Mouse (Mus musculus): ENCODE data around the gene Tmem87b.

Gene Tmem87b

DNA sequence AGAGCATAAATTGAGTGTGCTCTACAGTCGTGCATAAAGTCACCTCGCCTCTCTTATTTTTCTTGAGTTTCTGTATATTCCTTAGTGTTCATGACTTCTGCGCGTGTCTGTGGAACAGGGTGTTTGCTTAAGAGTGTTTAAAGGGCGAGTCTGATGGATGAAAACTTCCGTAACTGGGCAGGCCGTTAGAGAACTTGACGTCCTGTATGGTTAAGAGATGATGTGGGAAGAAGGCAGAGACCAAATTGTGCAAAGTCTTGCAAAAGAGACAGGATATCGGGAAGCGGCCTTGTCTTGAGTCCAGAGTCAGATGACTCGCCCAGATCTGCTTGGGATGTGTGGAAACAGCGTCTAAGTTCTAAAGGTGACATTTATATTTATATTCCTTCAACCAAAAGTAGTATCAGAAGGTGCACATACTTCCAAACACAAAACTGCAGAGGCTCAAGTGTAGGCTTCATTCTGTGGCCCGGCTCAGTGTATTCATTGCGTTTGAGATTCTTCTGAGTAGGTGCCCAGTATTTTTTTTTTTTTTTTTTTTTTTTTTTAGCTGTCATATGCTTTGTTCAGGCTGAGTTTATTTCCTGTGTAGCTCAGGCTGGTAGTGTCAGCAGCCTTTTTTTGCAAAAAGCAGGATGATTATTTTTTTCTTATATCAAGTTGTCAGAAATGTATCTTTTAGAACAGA lies 1.2 kb downstream of the Tmem87b start:
- DNase-seq (ENCODE audit: low spot score in 2 of 2): no peak

DNA sequence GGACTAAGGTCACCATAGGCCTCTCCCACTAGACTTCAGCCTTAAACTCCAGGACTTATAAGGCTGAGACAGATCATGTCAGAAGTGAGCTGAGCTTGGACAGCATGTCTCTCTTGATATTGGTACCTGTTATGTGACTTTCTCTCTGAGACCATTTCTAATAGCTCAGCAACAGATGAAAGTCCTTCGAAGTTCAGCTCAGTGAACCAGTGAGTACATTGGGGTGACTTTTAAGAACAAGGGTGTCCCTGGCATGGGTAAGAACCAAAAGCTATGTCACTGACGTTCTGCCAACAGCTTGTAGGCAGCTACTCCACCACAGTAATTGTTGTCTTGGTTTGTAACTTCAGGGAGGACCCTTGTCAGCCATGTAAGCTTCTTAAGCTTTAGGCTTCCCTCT lies 2.7 kb downstream of the Tmem87b start:
- DNase-seq (ENCODE audit: low spot score in 2 of 2): no peak

DNA sequence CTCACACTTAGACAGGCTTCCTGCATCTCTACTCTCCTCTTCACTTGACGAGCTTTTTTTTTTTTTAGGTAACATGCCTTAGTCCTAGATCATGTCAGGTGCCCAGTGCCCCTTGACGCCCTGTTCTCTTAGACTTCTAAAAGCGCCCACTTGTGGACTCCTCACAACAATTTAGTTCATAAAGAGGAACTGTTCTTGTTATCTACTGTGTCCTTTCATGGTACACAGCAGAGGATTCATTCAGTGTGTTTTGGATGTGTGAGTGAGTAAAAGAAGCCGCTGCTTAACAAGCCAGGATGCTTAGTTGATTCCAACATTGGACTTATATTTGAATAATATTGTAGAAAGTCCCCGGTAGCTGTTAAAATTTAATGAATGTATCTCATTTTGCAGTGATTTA lies 6.0 kb downstream of the Tmem87b start:
- DNase-seq (ENCODE audit: low spot score in 2 of 2): no peak

DNA sequence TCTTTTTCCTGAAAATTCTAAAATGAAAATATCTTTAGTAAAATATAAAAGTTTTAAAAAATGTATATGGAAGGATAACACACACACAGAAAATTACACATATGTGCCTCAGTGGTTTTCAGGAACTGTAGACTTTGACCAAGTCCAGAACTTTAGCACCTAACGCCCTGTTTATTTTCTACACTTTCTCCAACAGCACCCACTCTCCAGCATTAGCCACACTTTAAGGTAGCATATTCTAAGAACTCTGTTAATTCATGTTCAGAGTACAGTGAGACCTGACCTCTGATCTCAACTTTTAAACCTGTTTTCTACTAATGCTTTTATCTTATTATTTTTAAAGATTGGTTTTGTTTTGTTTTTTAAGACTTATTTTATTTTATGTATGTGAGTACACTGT lies 9.9 kb downstream of the Tmem87b start:
- DNase-seq (ENCODE audit: low spot score in 2 of 2): no peak

DNA sequence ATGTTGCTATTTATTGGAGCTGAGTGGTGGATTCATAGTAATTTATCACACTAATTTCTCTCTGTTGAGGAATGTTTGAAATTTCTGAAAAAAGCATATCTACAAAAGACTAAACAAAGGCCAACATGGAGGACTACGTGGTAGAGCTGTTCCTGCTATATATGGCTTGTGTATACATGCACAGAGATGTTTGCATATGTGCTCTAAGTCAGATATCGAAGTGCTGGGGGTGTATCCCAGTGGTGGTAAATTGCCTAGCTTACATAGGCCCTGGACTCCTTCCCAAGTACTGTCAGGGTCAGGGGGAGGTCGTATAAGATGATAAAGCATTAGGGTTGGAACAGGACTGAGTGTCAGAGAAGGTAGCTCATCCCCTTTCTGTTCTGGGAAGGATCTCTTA lies 14.7 kb downstream of the Tmem87b start:
- no peak for DNase-seq (ENCODE audit: low spot score in 2 of 2)

DNA sequence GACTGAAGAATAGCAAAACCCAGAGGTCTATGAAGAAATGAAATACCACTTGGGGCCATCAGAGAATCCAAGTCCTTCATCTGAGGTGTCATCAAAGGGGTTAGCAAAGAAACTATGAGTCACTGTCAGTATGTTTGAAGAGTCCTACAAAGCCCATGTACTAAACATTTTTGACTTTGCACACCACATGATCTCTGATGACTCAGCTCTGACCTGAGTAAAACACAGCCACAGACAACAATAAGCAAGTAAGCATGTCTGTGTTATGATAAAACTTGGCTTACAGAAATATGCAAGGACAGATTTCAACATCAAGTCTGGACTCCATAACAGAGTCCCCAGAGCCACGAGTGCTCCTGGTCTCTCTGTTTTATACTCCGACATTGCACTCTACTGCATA lies 15.1 kb downstream of the Tmem87b start:
- DNase-seq (ENCODE audit: low spot score in 2 of 2): no peak

DNA sequence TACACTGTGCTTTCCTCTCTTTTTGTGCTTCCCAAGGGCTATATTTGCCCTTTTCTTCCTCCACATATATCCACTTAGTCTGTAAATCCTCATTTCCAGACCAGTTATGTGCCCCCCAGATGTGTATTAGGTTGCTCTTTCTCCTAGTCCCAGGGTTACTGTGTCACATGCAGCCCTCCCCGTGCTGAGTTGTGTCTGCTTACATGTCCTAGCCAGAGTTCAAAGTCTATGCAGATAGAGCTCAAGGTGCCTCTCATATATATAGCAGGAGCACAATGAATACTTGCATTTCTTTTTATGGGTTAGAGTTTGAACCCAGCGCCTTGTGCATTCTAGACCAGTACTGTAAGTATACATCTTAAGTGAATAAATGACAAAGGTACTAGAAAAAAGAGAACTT lies 15.5 kb downstream of the Tmem87b start:
- no peak for DNase-seq (ENCODE audit: low spot score in 2 of 2)

DNA sequence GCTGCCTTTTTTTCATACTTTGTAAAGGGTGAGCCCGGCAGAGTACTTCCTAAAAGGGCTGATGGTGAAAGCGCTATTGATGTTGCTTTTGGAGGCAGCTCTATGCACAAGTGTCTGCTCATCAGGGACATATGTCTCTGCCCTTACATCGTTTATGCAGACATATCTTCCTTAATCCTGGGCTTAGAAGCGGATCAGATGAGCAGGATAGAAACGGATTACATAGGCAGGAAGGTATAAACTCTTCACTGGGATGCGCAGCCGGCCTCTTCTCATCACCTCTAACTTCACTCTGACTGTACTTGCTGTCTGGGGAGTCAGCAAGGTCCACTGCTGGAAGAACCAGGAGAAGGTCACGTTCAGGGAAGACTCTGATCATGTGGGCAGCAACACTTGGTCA lies 19.6 kb downstream of the Tmem87b start:
- no peak for DNase-seq (ENCODE audit: low spot score in 2 of 2)

DNA sequence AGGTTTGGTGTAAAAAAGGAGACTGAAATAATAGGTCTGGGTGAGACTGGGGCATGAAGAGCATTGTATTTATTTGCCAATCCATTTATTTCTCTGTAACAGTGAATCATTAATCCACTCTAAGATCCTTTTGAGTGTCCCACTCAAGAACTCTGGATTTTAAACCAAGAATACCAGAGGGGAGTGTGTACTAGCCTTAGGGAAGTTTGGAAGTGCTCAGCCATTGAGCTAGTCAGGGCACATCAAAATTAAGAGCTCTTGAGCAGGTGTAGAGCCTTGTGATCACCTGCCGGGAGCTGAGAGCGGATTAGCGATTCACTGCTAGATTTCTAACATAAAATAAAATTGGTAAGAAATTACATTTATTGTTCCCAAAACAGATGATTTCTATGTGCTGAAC lies 20.7 kb downstream of the Tmem87b start:
- no peak for DNase-seq (ENCODE audit: low spot score in 2 of 2)

DNA sequence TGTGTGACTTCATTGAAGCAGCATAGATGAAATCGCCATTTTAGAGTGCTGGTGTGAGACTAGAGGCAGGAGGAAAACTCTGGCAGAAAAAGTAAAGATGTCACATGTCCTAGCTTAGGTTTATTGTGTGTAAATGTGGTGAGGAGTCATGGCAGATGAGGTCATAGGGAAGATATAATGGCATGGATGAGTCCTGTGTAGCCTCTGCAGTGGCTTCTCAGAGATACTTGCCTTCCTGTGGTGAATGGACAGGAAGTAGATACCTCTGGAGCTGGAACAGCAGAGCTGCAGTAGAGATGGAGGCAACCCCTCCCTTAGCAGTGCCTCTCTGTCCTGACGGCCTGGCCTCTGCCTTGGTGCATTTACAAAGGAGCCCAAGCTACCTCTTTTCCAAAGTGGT lies 21.6 kb downstream of the Tmem87b start:
- no peak for DNase-seq (ENCODE audit: low spot score in 2 of 2)

DNA sequence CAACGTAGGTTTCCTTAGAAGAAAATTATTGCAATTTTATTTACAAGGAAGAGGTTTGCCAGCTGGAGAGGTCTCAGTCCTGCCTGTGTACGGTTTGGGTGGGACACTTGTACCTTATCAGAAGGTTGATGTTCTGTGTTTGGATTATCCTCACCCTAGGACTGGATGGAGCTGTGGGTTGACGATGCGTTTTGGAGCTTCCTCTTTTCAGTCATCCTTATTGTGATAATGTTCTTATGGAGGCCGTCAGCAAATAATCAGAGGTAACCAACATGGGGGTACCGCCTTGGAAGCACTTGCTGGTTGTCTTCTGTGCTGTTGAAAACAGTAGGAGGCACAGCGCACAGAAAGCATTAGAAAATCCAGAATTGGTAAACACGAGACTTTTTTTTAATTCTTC lies 24.5 kb downstream of the Tmem87b start:
- no peak for DNase-seq (ENCODE audit: low spot score in 2 of 2)

DNA sequence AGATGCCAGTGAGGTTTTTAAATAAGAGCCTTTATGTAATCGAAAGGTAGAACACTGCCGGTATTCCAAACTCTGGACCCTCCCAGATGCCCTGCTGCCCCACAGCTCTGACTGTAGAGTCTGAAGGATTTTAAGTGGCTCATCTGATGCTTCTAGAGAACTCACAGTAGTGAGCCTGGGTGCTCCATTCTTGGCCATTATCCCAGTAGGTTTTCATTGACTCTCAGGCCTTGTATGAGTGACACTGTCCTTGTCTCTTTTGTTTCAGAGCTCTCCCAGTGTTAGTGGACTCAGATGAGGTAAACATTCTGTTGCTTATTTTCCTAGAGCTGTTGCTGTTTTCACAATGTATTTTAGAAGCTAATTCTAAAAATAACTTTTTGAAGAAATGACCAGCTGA lies 32.1 kb downstream of the Tmem87b start:
- no peak for DNase-seq (ENCODE audit: low spot score in 2 of 2)

DNA sequence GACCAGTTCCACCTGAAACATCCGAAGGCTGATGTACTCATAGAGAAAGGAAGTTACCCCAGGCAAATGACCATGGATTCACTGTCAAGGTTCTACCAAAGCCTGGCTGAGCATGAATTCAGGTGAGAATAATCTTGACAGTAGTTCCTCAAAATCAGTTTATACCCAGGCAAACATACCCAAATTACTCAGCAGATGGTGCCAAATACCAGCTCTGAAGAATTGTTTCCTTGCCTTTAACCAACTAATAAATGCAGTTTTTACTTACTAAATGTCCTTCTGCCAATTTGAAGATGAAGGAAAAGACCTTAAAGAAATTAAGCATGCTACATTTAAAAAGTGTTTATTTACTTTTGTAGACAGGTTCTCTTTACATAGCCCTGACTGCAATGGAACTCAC lies 38.8 kb downstream of the Tmem87b start:
- DNase-seq (ENCODE audit: low spot score in 2 of 2): no peak

DNA sequence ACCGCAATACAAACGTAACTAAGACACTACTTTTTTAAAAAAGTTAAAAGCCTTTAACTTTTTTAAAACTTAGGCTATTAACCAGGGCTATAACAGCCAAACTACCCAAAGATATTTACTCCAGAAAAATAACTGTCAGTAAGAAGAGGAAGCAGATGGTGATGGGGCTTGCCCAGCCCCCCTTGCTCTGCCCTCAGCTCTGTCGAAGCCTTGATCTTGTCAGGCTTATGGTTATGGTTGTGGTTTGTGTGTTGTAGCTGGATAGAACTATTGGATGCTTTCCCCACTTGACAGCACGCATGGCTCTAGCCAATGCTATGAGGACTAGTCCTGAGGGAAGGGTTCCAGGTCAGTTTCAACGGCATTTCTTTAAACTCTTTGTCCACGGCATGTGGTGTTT lies 41.0 kb downstream of the Tmem87b start:
- no peak for DNase-seq (ENCODE audit: low spot score in 2 of 2)

DNA sequence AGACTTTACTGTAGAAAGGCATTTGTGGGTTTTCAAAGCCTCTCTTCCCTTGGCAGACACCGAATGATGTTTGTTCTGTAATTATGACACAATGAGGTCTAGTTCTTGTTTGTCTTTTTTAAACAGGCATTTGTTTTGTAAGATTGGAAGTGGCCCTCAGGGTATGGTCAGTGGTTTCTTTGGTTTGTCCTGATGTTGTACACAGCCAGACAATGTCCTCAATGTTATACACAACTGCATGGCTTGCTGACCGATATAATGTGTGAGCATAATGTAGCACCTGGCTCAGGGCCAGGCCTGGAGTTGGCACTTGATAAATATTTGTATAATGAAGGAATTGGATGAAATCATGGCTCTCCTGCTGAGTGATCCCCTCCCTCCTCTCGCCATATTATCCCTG lies 41.9 kb downstream of the Tmem87b start:
- DNase-seq (ENCODE audit: low spot score in 2 of 2): no peak

DNA sequence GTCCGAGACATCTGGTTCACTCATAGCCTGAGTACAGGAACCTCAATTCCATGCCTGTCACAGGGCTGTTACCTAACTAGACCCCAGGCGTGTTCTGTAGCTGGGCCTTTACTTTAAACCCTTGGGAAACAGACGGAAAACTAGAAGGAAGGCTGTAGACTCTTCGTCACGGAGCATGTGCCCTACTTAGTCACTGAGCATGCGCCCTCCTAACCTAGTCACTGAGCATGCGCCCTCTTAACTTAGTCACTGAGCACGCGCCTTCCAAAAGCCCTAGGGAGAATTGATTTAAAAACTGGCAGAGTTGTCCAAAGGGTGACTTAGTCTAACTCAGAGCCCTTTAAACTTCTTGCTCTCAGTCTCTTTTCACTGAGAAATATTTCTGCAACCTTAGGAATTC lies 44.7 kb downstream of the Tmem87b start, which contains the start of gene Fbln7:
Gene Fbln7 (plus strand): TSS at position 346 of the 400 bp plus-strand sequence.
- DNase-seq (ENCODE audit: low spot score in 2 of 2): no peak

DNA sequence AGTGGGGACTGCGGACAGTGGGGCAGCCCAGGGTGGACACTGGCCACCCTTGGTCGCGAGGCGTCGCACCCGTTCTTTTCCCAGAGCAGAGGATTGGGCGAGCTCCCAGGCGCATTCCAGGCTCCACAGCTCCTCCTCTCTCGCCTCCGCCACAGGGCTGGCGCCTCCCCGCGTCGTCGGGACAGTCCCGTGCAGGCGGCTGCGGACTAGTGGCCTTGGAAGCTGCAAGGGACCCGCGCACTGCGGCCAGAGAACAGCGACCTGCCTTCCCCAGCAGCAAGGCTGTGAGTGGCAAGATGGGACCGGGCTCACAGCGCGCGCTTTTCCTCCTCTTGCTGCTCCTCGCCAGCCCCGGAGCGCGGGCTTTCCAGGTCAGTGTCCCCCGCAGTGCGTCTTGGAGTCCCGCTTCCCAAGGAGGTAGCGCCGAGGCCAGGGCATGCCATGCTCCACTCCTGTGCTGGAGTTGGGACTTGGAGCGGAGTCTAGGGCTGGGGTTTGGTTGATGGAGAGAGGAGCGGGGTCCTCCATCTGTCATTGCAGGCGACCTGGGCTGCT lies 45.9 kb downstream of the Tmem87b start:
- DNase-seq (ENCODE audit: low spot score in 2 of 2): peak in 1 of 2 experiments; percentile 40

DNA sequence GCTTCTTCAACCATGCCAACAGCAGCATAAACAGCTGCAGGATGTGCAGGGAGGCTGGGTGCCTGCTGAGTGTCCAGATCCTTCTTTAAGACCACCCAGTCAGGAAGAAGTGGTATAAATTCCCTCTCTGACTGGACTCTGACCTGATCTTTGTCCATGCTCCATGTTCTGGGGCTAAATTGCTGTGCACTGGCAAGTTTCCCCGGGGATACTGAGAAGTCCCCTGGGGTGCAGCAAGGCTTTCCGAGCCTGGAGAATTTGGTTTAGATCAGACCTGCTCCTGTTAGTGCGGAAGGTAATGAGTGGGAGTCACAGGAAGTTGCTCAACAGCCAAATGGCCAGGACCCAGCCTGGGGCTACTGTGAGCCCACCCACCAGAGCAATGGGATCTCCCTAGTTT lies 47.1 kb downstream of the Tmem87b start:
- DNase-seq (ENCODE audit: low spot score in 2 of 2): no peak

DNA sequence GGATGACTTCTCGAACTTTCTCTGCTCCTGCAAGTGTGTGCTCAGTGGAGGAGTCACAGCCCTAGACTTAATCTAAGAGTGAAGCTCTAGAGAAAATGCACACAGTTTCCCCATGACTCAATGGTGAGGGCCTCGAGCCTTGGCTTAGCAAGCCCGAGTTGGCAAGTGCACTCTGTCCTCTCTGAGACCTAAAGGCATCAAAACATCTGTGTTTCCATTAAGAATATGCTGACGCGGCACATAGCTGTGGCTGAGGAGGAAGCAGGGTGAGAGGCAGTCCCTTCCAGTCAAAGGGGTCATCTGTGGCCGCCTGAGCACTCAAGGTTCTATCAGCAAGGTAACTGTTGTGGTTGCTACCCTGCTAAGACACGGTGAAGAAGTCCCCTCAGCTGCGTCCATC lies 53.7 kb downstream of the Tmem87b start:
- DNase-seq (ENCODE audit: low spot score in 2 of 2): no peak

DNA sequence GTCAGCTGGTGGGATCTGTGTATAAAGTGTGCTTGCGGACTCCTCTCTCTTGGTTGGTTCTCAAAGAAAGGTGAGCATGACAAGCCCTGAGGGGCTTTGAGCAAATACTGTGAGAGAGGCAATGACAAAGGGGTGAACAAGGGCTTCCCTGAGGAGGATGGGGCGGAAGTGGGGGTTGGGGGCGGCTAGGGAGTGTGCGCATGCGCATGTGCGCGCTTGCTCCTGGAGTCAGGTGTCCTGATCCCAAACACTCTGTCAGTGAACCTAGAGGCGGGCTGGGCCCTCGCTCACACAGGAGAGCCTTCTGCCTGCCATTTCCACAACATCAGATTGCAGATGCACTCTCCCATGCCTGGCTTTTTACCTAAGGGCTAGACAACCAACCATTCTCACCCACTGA lies 54.3 kb downstream of the Tmem87b start:
- no peak for DNase-seq (ENCODE audit: low spot score in 2 of 2)

DNA sequence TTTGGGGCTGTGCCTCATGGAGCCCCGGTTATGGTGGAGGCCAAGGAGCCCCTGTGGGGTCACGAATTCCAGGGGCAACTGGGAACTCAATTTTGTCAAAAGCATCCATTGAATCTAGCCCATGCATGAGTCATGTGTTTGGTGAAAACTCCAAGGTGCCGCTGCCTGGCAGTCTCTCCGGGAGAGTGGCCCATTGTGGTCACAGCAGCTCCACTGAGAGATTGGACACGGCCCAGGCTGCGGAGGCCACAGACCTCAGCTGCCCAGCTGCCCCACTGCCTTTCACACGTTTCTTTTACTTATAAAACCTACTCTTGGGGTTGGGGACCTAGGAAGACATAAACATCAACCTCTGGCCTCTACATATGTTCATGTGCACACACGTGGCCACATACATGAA lies 57.6 kb downstream of the Tmem87b start:
- DNase-seq (ENCODE audit: low spot score in 2 of 2): no peak

DNA sequence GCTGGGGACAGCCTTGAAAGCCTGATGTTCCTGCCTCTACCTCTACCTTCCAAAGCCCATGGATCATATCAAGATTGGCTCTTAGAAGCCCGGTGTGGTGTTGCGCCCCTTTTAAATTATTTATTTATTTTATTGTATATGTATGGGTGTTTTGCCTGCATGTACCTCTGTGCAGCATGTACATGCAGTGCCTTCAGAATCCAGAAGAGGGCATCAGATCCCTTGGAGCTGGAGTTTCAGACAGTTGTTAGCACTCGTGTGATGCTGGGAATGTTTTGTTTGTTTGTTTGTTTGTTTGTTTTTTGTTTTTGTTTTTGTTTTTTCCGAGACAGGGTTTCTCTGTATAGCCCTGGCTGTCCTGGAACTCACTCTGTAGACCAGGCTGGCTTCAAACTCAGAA lies 63.3 kb downstream of the Tmem87b start:
- DNase-seq (ENCODE audit: low spot score in 2 of 2): no peak

DNA sequence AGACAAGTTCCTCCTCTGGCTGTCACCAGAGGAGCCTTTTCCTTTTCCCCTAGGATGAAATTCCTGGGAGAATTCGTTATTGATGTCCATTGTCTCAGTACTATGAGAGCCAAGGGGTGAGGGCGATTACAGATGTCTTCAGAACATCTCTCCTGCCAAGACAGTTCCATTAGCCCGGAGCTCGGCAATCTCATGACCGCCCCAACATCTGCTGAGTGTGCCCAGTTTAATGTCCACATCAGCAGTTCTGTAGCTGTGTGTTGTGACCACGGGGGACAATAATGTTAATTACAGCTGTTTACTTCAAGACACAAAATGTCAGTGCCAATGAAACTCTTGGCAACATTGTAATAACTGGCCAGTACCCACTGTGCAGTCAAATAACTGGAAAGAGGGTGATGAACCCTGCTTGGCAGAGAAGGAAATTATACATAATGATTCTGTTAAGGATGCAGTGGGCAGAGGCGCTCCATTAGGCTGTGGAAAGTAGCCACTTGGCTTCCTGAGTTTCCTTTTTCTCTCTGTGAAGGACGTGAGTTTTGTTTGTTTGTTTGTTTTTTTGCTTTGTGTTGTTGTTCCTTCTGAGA lies 67.4 kb downstream of the Tmem87b start:
- DNase-seq (ENCODE audit: low spot score in 2 of 2): no peak
